Mouse (Mus musculus): ENCODE data around the gene 1700008O03Rik.

DNA sequence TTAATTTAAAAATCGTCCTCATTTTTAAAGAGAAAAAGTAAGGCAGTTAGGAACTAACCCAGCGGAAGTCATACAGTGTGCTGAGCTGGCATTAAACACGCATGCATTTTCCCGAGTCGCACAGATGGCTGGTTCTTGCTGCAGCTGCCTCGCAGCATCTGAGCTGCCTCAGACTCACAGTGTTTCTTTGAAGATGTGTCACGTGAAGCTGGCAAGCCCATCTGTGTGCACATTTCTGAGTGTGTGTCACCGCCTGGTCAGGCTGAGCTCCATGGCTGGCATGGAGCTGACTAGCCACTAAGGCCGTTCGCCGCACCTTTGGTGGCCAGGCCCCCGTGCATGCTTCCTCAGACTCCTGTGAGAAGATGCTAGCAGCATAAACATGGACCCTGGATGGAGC, 3.1 kb downstream of the 1700008O03Rik start:
- TF ChIP-seq CTCF (IDR thresholded peaks at IDR 0.05; ENCODE audit: borderline replicate concordance, insufficient read depth, low read length): no peak
- no peak for TF ChIP-seq POLR2A (IDR thresholded peaks at IDR 0.05; ENCODE audit: low read depth, low read length)
